Mouse (Mus musculus) bone marrow macrophage, adult 2 months (primary cell): ENCODE data around the gene Cln5.

Experiments
- CTCF ChIP-seq: IDR thresholded peaks from 2 replicates; pipeline ENCODE4 v1.5.1; 2012; ENCODE audit warnings: low read depth, mild to moderate bottlenecking, low read length, moderate library complexity
- POLR2A ChIP-seq: IDR thresholded peaks from 2 replicates; pipeline ENCODE4 v1.6.1; 2012; ENCODE audit warnings: mild to moderate bottlenecking, low read depth, low read length, borderline replicate concordance

GRCm38 (mm10) chr14:103079209-103079977 lies 9.4 kb downstream of the Cln5 start:
- TF ChIP-seq POLR2A, result no peak
- no peak for TF ChIP-seq CTCF
